In genomic region chr12:99885282-99885901, GRCm38 (mm10) we compare ENCODE assay signal across 7 mouse cellular contexts. TPM values are rescaled to one million over a fixed set of nuclear protein-coding genes. Genes with fewer than 3 reads are reported as not detected.
DNase-seq lines count a peak whose midpoint lies in the region; ATAC-seq and TF ChIP-seq lines count a peak whose summit lies in the region.

No protein-coding gene starts in this region.

- H3K36me3 ChIP-seq in testis, adult 2 months (ENCODE audit: control insufficient read depth, insufficient read depth, low read length), result no peaks in the 10 kb centered on the region; the same call in 1 of the 2 replicates
- peaks cover 10% of the 10 kb centered on the region for H3K36me3 ChIP-seq in forebrain, embryonic 12.5 days (replicated peaks)
- no peaks in the 10 kb centered on the region for H3K36me3 ChIP-seq in liver, embryonic 14.5 days (replicated peaks; ENCODE audit: control insufficient read depth, insufficient read depth, low read depth)

- TF ChIP-seq EP300 in liver, embryonic 14.5 days (IDR thresholded peaks at IDR 0.05; ENCODE audit: low read depth), result no peak

- H3K9me3 ChIP-seq in forebrain, embryonic 12.5 days, result no peaks in the 10 kb centered on the region
- H3K9me3 ChIP-seq in liver, embryonic 14.5 days (ENCODE audit: control insufficient read depth, low read length), result no peaks in the 10 kb centered on the region

- 28% methylated on average over 8 of the region's 8 CpGs for WGBS in forebrain, embryonic 12.5 days
- WGBS in liver, embryonic 14.5 days (ENCODE audit: insufficient replicate concordance), result 47% methylated on average over 8 of the region's 8 CpGs

- H3K27ac ChIP-seq in testis, adult 2 months (ENCODE audit: control insufficient read depth, insufficient read depth, low read depth, low read length), result no peak overlapping the region
- H3K27ac ChIP-seq in forebrain, embryonic 12.5 days, result no peak overlapping the region
- peak overlapping the region; percentile 52; the same call in 1 of the 2 replicates for H3K27ac ChIP-seq in liver, embryonic 14.5 days

- TF ChIP-seq CTCF in testis, adult 2 months (IDR thresholded peaks at IDR 0.05; ENCODE audit: control insufficient read depth, insufficient read depth, insufficient replicate concordance, low read depth, low read length), result no peak
- no peak for TF ChIP-seq CTCF in liver, embryonic 14.5 days (IDR thresholded peaks at IDR 0.05; ENCODE audit: low read depth)

- DNase-seq in testis, postnatal 10 days (ENCODE audit: low spot score), result no peak
- DNase-seq in liver, embryonic 14.5 days (ENCODE audit: low read depth in 3 of 3, low spot score in 3 of 3), result no peak
- DNase-seq in T-cell, adult 2 months (ENCODE audit: low spot score), result no peak
- no peak for DNase-seq in gastrocnemius, postnatal 25 days
- DNase-seq in ovary, postnatal 14 days (ENCODE audit: low spot score), result no peak

- no peak for TF ChIP-seq POLR2A in testis, adult 2 months (IDR thresholded peaks at IDR 0.05; ENCODE audit: control insufficient read depth, low read depth, low read length)

- peaks cover 6% of the 10 kb centered on the region for H3K4me1 ChIP-seq in testis, adult 2 months (ENCODE audit: control insufficient read depth, insufficient read depth, low read length)
- peaks cover 35% of the 10 kb centered on the region for H3K4me1 ChIP-seq in forebrain, embryonic 12.5 days
- peaks cover 15 to 17% of the 10 kb centered on the region in 2 experiments for H3K4me1 ChIP-seq in liver, embryonic 14.5 days (replicated peaks; ENCODE audit: control insufficient read depth in 2 of 2, insufficient read depth in 2 of 2, low read length in 1 of 2)

- no peaks in the 10 kb centered on the region for H3K27me3 ChIP-seq in testis, adult 2 months (ENCODE audit: control insufficient read depth, insufficient read depth, low read length)
- no peaks in the 10 kb centered on the region for H3K27me3 ChIP-seq in forebrain, embryonic 12.5 days
- H3K27me3 ChIP-seq in liver, embryonic 14.5 days (ENCODE audit: control insufficient read depth, insufficient read depth, low read length), result no peaks in the 10 kb centered on the region

- no peak for ATAC-seq in forebrain, embryonic 12.5 days (ENCODE audit: low FRiP score)
- no peak for ATAC-seq in liver, embryonic 14.5 days (ENCODE audit: insufficient read depth)

- peak overlapping the region; percentile 87 for H3K4me2 ChIP-seq in forebrain, embryonic 12.5 days
- peak overlapping the region; percentile 99 for H3K4me2 ChIP-seq in liver, embryonic 14.5 days (ENCODE audit: low read depth)

- H3K4me3 ChIP-seq in testis, adult 2 months (ENCODE audit: control insufficient read depth, low read depth, low read length), result peak overlapping the region; percentile 95
- peak overlapping the region; percentile 73 for H3K4me3 ChIP-seq in forebrain, embryonic 12.5 days (replicated peaks)
- peak overlapping the region; percentile 65 to 84 for H3K4me3 ChIP-seq in liver, embryonic 14.5 days (ENCODE audit: insufficient read depth in 1 of 2, low read depth in 2 of 2, low read length in 2 of 2)

- H3K9ac ChIP-seq in forebrain, embryonic 12.5 days, result peak overlapping the region; percentile 89
- H3K9ac ChIP-seq in liver, embryonic 14.5 days (replicated peaks), result peak overlapping the region; percentile 87

RNA-seq across cellular contexts. Expression of gene Tdp1, which starts 1.1 kb away (rescaled TPM):
- polyA plus RNA-seq in testis, adult 2 months (2012; rRNA removed), result 95.7 and 109 TPM in 2 replicates
- 84.9 and 88.4 TPM in 2 replicates for polyA plus RNA-seq in forebrain, embryonic 12.5 days (2016; fragmentation: Nextera tagmentation; extraction: Ambion mirVana)
- 15.4 and 16.8 TPM in 2 replicates for polyA plus RNA-seq in liver, embryonic 14.5 days (2012; rRNA removed)
- 23.3 and 29.8 TPM in 2 replicates for polyA plus RNA-seq in liver, embryonic 14.5 days (2014; fragmentation: Nextera tagmentation; extraction: Ambion mirVana)
- total RNA-seq in gastrocnemius, postnatal 25 days (2021), result 1 to 10 TPM; 4.0 to 5.2 TPM

RNA-seq across cellular contexts. Expression of gene Efcab11, which starts 1.2 kb away (rescaled TPM):
- 6.3 and 7.1 TPM in 2 replicates for polyA plus RNA-seq in testis, adult 2 months (2012; rRNA removed)
- polyA plus RNA-seq in forebrain, embryonic 12.5 days (2016; fragmentation: Nextera tagmentation; extraction: Ambion mirVana), result 21.7 and 25.2 TPM in 2 replicates
- polyA plus RNA-seq in liver, embryonic 14.5 days (2012; rRNA removed), result 1.5 and 2.9 TPM in 2 replicates
- 6.1 and 6.6 TPM in 2 replicates for polyA plus RNA-seq in liver, embryonic 14.5 days (2014; fragmentation: Nextera tagmentation; extraction: Ambion mirVana)
- total RNA-seq in gastrocnemius, postnatal 25 days (2021), result not detected
